Mouse (Mus musculus): Measurements from ENCODE around the gene Ip6k3. TPM values are rescaled to one million over a fixed set of nuclear protein-coding genes. Genes with fewer than 3 reads are reported as not detected.

The Ip6k3 gene
- polyA plus RNA-seq, 1 experiment from 2014 or later: 0.91 TPM

- H3K4me1 ChIP-seq (ENCODE audit: insufficient read depth, low read depth, low read length): no peaks in the 10 kb centered on the region
- H3K27ac ChIP-seq (ENCODE audit: low read length): no peak overlapping the region
- TF ChIP-seq CTCF (IDR thresholded peaks at IDR 0.05) (no peak), EP300 (IDR thresholded peaks at IDR 0.05) (no peak)
- 72% methylated on average over 6 of the region's 6 CpGs for WGBS
- no peak overlapping the region for H3K9ac ChIP-seq (replicated peaks; ENCODE audit: low read depth)
- H3K4me3 ChIP-seq (ENCODE audit: low read depth, low read length): no peak overlapping the region
- no peak for DNase-seq (ENCODE audit: low spot score)
- ATAC-seq: no peak
- no peak overlapping the region for H3K4me2 ChIP-seq (replicated peaks; ENCODE audit: low read depth, low read length)
- 0 out of 2 replicates have a peak, but pooled peaks cover 10% of the 10 kb centered on the region for H3K36me3 ChIP-seq (ENCODE audit: insufficient read depth, low read length)
- H3K27me3 ChIP-seq (replicated peaks; ENCODE audit: insufficient read depth, low read length): no peaks in the 10 kb centered on the region
- no peaks in the 10 kb centered on the region for H3K9me3 ChIP-seq (ENCODE audit: low read length)
Observed at GRCm38 (mm10) chr17:27107936-27108335, 59.7 kb downstream of the Ip6k3 start.

- 0 out of 2 replicates have a peak, but pooled peaks cover 9% of the 10 kb centered on the region for H3K36me3 ChIP-seq (ENCODE audit: insufficient read depth, low read length)
- WGBS: 83% methylated on average over 9 of the region's 9 CpGs
- no peak overlapping the region for H3K4me3 ChIP-seq (ENCODE audit: low read depth, low read length)
- no peaks in the 10 kb centered on the region for H3K27me3 ChIP-seq (replicated peaks; ENCODE audit: insufficient read depth, low read length)
- H3K4me1 ChIP-seq (ENCODE audit: insufficient read depth, low read depth, low read length): no peaks in the 10 kb centered on the region
- H3K4me2 ChIP-seq (replicated peaks; ENCODE audit: low read depth, low read length): no peak overlapping the region
- H3K9ac ChIP-seq (replicated peaks; ENCODE audit: low read depth): no peak overlapping the region
- TF ChIP-seq EP300 (IDR thresholded peaks at IDR 0.05) (no peak), CTCF (IDR thresholded peaks at IDR 0.05) (peak; percentile 63)
- DNase-seq (ENCODE audit: low spot score) (no peak), ATAC-seq (no peak)
- H3K9me3 ChIP-seq (ENCODE audit: low read length): no peaks in the 10 kb centered on the region
- H3K27ac ChIP-seq (ENCODE audit: low read length): no peak overlapping the region
Observed at GRCm38 (mm10) chr17:27106745-27107144, 60.9 kb downstream of the Ip6k3 start.

- peak; percentile 10; the same call in 1 of the 2 replicates for ATAC-seq
- DNase-seq (ENCODE audit: low spot score): no peak
- Histone ChIP-seq H3K9me3 (ENCODE audit: low read length) (no peaks in the 10 kb centered on the region), H3K9ac (replicated peaks; ENCODE audit: low read depth) (no peak overlapping the region), H3K4me3 (ENCODE audit: low read depth, low read length) (no peak overlapping the region), H3K4me2 (replicated peaks; ENCODE audit: low read depth, low read length) (no peak overlapping the region), H3K4me1 (ENCODE audit: insufficient read depth, low read depth, low read length) (no peaks in the 10 kb centered on the region), H3K27me3 (replicated peaks; ENCODE audit: insufficient read depth, low read length) (no peaks in the 10 kb centered on the region), H3K27ac (ENCODE audit: low read length) (no peak overlapping the region), H3K36me3 (ENCODE audit: insufficient read depth, low read length) (0 out of 2 replicates have a peak, but pooled peaks cover 7% of the 10 kb centered on the region)
- TF ChIP-seq CTCF (IDR thresholded peaks at IDR 0.05) (no peak), EP300 (IDR thresholded peaks at IDR 0.05) (no peak)
- 77% methylated on average over 13 of the region's 18 CpGs for whole genome bisulfite sequencing
Observed at GRCm38 (mm10) chr17:27105698-27106470, 61.7 kb downstream of the Ip6k3 start.

DNA sequence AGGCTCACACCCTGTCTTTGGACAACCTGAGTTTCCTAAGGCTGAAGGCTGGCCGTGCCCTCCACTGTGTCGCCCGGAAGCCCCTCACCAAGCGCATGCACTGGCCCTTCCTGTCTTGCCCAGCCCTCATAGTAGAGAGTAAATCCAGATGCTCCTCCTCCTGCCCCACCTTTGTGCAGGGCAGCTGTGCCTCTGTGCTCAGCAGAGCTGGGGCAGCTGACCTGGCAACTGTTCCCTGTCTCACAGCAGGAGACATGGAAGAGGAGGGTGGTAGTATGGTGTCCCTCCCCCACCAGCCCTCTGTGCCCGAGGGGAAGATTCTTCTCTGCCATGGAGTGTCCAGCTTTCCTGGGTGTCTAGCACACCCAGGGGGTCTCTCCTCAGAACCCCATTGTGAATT is 65.9 kb downstream of the Ip6k3 start:
- Histone ChIP-seq H3K36me3 (ENCODE audit: insufficient read depth, low read length) (no peaks in the 10 kb centered on the region), H3K27me3 (replicated peaks; ENCODE audit: insufficient read depth, low read length) (no peaks in the 10 kb centered on the region), H3K4me1 (ENCODE audit: insufficient read depth, low read depth, low read length) (no peaks in the 10 kb centered on the region), H3K27ac (ENCODE audit: low read length) (no peak overlapping the region), H3K9ac (replicated peaks; ENCODE audit: low read depth) (no peak overlapping the region), H3K9me3 (ENCODE audit: low read length) (no peaks in the 10 kb centered on the region), H3K4me3 (ENCODE audit: low read depth, low read length) (no peak overlapping the region), H3K4me2 (replicated peaks; ENCODE audit: low read depth, low read length) (no peak overlapping the region)
- ATAC-seq (no peak), DNase-seq (ENCODE audit: low spot score) (no peak)
- 72% methylated on average over 5 of the region's 5 CpGs for WGBS
- TF ChIP-seq CTCF (IDR thresholded peaks at IDR 0.05) (no peak), EP300 (IDR thresholded peaks at IDR 0.05) (no peak)

GRCm38 (mm10) chr17:27095690-27096089 is 71.9 kb downstream of the Ip6k3 start:
- H3K9me3 ChIP-seq (ENCODE audit: low read length): no peaks in the 10 kb centered on the region
- peak; percentile 86 for ATAC-seq
- no peak overlapping the region for H3K27ac ChIP-seq (ENCODE audit: low read length)
- no peaks in the 10 kb centered on the region for H3K4me1 ChIP-seq (ENCODE audit: insufficient read depth, low read depth, low read length)
- H3K4me2 ChIP-seq (replicated peaks; ENCODE audit: low read depth, low read length): no peak overlapping the region
- no peaks in the 10 kb centered on the region; the same call in 1 of the 2 replicates for H3K36me3 ChIP-seq (ENCODE audit: insufficient read depth, low read length)
- no peaks in the 10 kb centered on the region for H3K27me3 ChIP-seq (replicated peaks; ENCODE audit: insufficient read depth, low read length)
- 17% methylated on average over 13 of the region's 13 CpGs for WGBS
- no peak overlapping the region for H3K4me3 ChIP-seq (ENCODE audit: low read depth, low read length)
- peak; percentile 69 for TF ChIP-seq CTCF (IDR thresholded peaks at IDR 0.05)
- TF ChIP-seq EP300 (IDR thresholded peaks at IDR 0.05): no peak
- peak; percentile 69 for DNase-seq (ENCODE audit: low spot score)
- H3K9ac ChIP-seq (replicated peaks; ENCODE audit: low read depth): no peak overlapping the region

Other genes starting within 250 kb of the Ip6k3 start
- gene Phf1, start 234.7 kb downstream of the Ip6k3 start, polyA plus RNA-seq (2015; fragmentation: Nextera tagmentation; extraction: Ambion mirVana): 15.2 and 16.2 TPM in 2 replicates
- 179 and 180 TPM in 2 replicates for gene Cuta, start 228.2 kb downstream of the Ip6k3 start, polyA plus RNA-seq (2015; fragmentation: Nextera tagmentation; extraction: Ambion mirVana)
- 1.0 and 1.4 TPM in 2 replicates for gene Syngap1, start 226.5 kb downstream of the Ip6k3 start, polyA plus RNA-seq (2015; fragmentation: Nextera tagmentation; extraction: Ambion mirVana)
- gene Zbtb9, start 194.6 kb downstream of the Ip6k3 start, polyA plus RNA-seq (2015; fragmentation: Nextera tagmentation; extraction: Ambion mirVana): 9.3 and 9.9 TPM in 2 replicates
- gene Bak1, start 138.8 kb downstream of the Ip6k3 start, polyA plus RNA-seq (2015; fragmentation: Nextera tagmentation; extraction: Ambion mirVana): 3.8 and 4.0 TPM in 2 replicates
- 3.6 and 3.9 TPM in 2 replicates for gene Itpr3, start 110.5 kb downstream of the Ip6k3 start, polyA plus RNA-seq (2015; fragmentation: Nextera tagmentation; extraction: Ambion mirVana)
- 155 and 176 TPM in 2 replicates for gene Uqcc2, start 33.9 kb downstream of the Ip6k3 start, polyA plus RNA-seq (2015; fragmentation: Nextera tagmentation; extraction: Ambion mirVana)
- 13.2 and 13.9 TPM in 2 replicates for gene Lemd2, start 36.7 kb upstream of the Ip6k3 start, polyA plus RNA-seq (2015; fragmentation: Nextera tagmentation; extraction: Ambion mirVana)